Mouse (Mus musculus) stomach, postnatal 0 days (tissue): ENCODE results near the gene Grm3.

Experiments
- CTCF ChIP-seq: IDR thresholded peaks from 2 replicates; pipeline ENCODE4 v1.5.1; 2016; ENCODE audit warnings: antibody characterized with exemption, low read depth, mild to moderate bottlenecking, moderate library complexity
- EP300 ChIP-seq: optimal IDR thresholded peaks from 2 replicates; pipeline ENCODE3; 2016; ENCODE audit warnings: antibody characterized with exemption

GRCm38 (mm10) chr5:9716295-9716694 is 8.7 kb downstream of the Grm3 start:
- TF ChIP-seq EP300 (no peak), CTCF (no peak)
